Comparison of ENCODE assay signal across 8 mouse cellular contexts in the genomic region with DNA sequence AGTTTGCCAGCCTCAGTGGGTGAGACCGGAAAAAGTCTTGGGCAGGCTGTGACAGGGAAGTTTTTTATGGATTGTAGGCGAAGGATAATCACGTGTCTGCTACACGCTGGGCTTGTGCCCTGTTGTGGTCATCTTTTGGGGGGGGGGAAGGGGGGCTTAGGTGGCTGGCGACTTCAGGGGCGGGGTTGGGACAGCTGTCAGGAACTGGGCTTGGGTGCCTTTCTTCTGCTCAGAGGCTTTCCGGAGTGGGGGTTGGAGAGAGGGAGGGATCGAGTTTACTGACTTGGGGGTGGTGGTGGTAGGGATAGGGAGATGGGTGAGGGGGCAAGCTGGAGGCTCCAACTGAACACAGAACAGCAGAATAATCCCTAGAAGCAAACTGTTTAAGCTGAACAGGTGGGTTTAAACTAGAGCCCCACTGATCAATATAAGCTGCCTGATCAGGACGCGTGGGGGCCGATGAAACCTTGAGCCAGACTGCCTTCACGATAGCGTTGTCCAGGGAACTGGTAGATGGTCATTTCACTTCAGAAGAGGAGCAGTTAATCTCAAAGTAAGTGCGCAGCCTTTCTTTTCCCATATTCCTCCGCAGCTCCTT.
DNase-seq lines count a peak whose midpoint lies in the region; ATAC-seq and TF ChIP-seq lines count a peak whose summit lies in the region.

No protein-coding gene starts in this region.

- ATAC-seq in lung, embryonic 14.5 days (ENCODE audit: insufficient read depth), result peak; percentile 42; the same call in 1 of the 2 replicates
- peak; percentile 28; the same call in 1 of the 2 replicates for ATAC-seq in forebrain, embryonic 12.5 days (ENCODE audit: low FRiP score)
- ATAC-seq in kidney, embryonic 15.5 days (replicated peaks; ENCODE audit: low FRiP score), result peak; percentile 48; the same call in 1 of the 2 replicates
- no peak for ATAC-seq in midbrain, postnatal 0 days (ENCODE audit: low FRiP score)

- 2% methylated on average over 15 of the region's 15 CpGs for WGBS in lung, embryonic 14.5 days
- 8% methylated on average over 15 of the region's 15 CpGs for WGBS in forebrain, embryonic 12.5 days
- 4% methylated on average over 15 of the region's 15 CpGs for WGBS in kidney, embryonic 15.5 days
- 6% methylated on average over 15 of the region's 15 CpGs for WGBS in midbrain, postnatal 0 days

- no peak overlapping the region for H3K27ac ChIP-seq in lung, embryonic 14.5 days (ENCODE audit: low read depth)
- H3K27ac ChIP-seq in forebrain, embryonic 12.5 days, result no peak overlapping the region
- H3K27ac ChIP-seq in kidney, embryonic 15.5 days, result no peak overlapping the region
- H3K27ac ChIP-seq in midbrain, postnatal 0 days (ENCODE audit: low read depth, low read length), result no peak overlapping the region

- no peaks in the 10 kb centered on the region for H3K9me3 ChIP-seq in lung, embryonic 14.5 days (ENCODE audit: low read depth, low read length)
- H3K9me3 ChIP-seq in forebrain, embryonic 12.5 days, result no peaks in the 10 kb centered on the region
- H3K9me3 ChIP-seq in kidney, embryonic 15.5 days (replicated peaks), result no peaks in the 10 kb centered on the region
- H3K9me3 ChIP-seq in midbrain, postnatal 0 days (ENCODE audit: low read length), result no peaks in the 10 kb centered on the region

- DNase-seq in lung, embryonic 14.5 days, result no peak
- DNase-seq in lung, postnatal 25 days (ENCODE audit: low spot score), result no peak
- DNase-seq in midbrain, postnatal 0 days (ENCODE audit: low spot score), result no peak
- no peak for DNase-seq in spleen, adult 18-20 months
- DNase-seq in left cerebral cortex, postnatal 10 days (ENCODE audit: extremely low spot score in 1 of 2, low spot score in 2 of 2), result no peak
- no peak for DNase-seq in gastrocnemius, adult 8-10 months (ENCODE audit: low spot score in 2 of 2)

- no peaks in the 10 kb centered on the region for H3K27me3 ChIP-seq in lung, embryonic 14.5 days (ENCODE audit: insufficient read depth, low read length)
- H3K27me3 ChIP-seq in forebrain, embryonic 12.5 days, result no peaks in the 10 kb centered on the region
- no peaks in the 10 kb centered on the region for H3K27me3 ChIP-seq in kidney, embryonic 15.5 days
- no peaks in the 10 kb centered on the region for H3K27me3 ChIP-seq in midbrain, postnatal 0 days (ENCODE audit: insufficient read depth, low read length)

- no peaks in the 10 kb centered on the region for H3K4me1 ChIP-seq in lung, embryonic 14.5 days (ENCODE audit: insufficient read depth)
- peaks cover 7% of the 10 kb centered on the region for H3K4me1 ChIP-seq in forebrain, embryonic 12.5 days
- H3K4me1 ChIP-seq in kidney, embryonic 15.5 days, result peaks cover 9% of the 10 kb centered on the region
- no peaks in the 10 kb centered on the region for H3K4me1 ChIP-seq in midbrain, postnatal 0 days (ENCODE audit: insufficient read depth, low read length)

- H3K4me3 ChIP-seq in lung, embryonic 14.5 days (ENCODE audit: low read depth, low read length), result peak overlapping the region; percentile 24
- H3K4me3 ChIP-seq in forebrain, embryonic 12.5 days (replicated peaks), result peak overlapping the region; percentile 32
- H3K4me3 ChIP-seq in kidney, embryonic 15.5 days (replicated peaks), result peak overlapping the region; percentile 34
- H3K4me3 ChIP-seq in midbrain, postnatal 0 days (ENCODE audit: low read depth, low read length), result peak overlapping the region; percentile 28

- TF ChIP-seq CTCF in lung, embryonic 14.5 days (IDR thresholded peaks at IDR 0.05; ENCODE audit: low read depth), result no peak
- no peak for TF ChIP-seq CTCF in midbrain, postnatal 0 days (IDR thresholded peaks at IDR 0.05)

- H3K36me3 ChIP-seq in lung, embryonic 14.5 days (ENCODE audit: insufficient read depth), result no peaks in the 10 kb centered on the region
- H3K36me3 ChIP-seq in forebrain, embryonic 12.5 days (replicated peaks), result no peaks in the 10 kb centered on the region
- no peaks in the 10 kb centered on the region for H3K36me3 ChIP-seq in kidney, embryonic 15.5 days
- H3K36me3 ChIP-seq in midbrain, postnatal 0 days (ENCODE audit: insufficient read depth, low read length), result no peaks in the 10 kb centered on the region

- no peak overlapping the region; the same call in 1 of the 2 replicates for H3K9ac ChIP-seq in lung, embryonic 14.5 days
- no peak overlapping the region for H3K9ac ChIP-seq in forebrain, embryonic 12.5 days
- no peak overlapping the region for H3K9ac ChIP-seq in kidney, embryonic 15.5 days
- H3K9ac ChIP-seq in midbrain, postnatal 0 days (replicated peaks; ENCODE audit: low read length, poor library complexity, severe bottlenecking), result 0 out of 2 replicates have a peak overlapping the region, but pooled peaks have one; percentile 39

- H3K4me2 ChIP-seq in lung, embryonic 14.5 days, result peak overlapping the region; percentile 65
- H3K4me2 ChIP-seq in forebrain, embryonic 12.5 days, result peak overlapping the region; percentile 55
- peak overlapping the region; percentile 63 for H3K4me2 ChIP-seq in kidney, embryonic 15.5 days
- peak overlapping the region; percentile 53 for H3K4me2 ChIP-seq in midbrain, postnatal 0 days (ENCODE audit: low read depth, low read length, poor library complexity, severe bottlenecking)

- intact Hi-C loops in left cerebral cortex, postnatal 10 days (cut with DNase I), result loop anchor here (2.0 kb wide), 2 partner anchors 77 to 149 kb away; no protein-coding TSS in a partner anchor
